Mouse (Mus musculus) liver, adult 2 months (tissue): Measurements from ENCODE around the gene Wdr43.

Experiments used
- CTCF ChIP-seq: fragments of 200-500 bp; IDR thresholded peaks from 2 replicates; pipeline ENCODE4 v1.5.1; 2011; ENCODE audit warnings: low read depth, low read length, control low read depth
- POLR2A ChIP-seq: fragments of 200-500 bp; IDR thresholded peaks from 2 replicates; pipeline ENCODE4 v1.6.1; 2011; ENCODE audit warnings: low read length, control low read depth; ENCODE audit not compliant: insufficient read depth; ENCODE audit errors: extremely low read depth

- TF ChIP-seq POLR2A (no peak), CTCF (no peak)
These were observed 43.0 kb downstream of the Wdr43 start for GRCm38 (mm10) chr17:71658666-71659065.
